Mouse (Mus musculus) heart, adult 2 months (tissue): ENCODE measurements at regions not wholly inside any gene's neighbourhood (a gene's known extent, or its start where the extent isn't known, plus 50 kb on each side); places are given as distances from the start of the nearest gene placed in this dataset.
"Not testable (repeated sequence)": the region's sequence is repeated elsewhere in the genome, so short reads cannot be mapped to it uniquely, and the experiment has no call there.

Experiments used
- DNase-seq, 2 experiments: peaks; one replicate each; pipeline ENCODE4 v3.0.0; 2021
- H3K27ac ChIP-seq: fragments of 200-600 bp; 2 replicates; pipeline ENCODE4 v1.8.1; 2022
- H3K27me3 ChIP-seq: fragments of 200-500 bp; 2 replicates; pipeline ENCODE4 v1.6.1; 2012; ENCODE audit warnings: mild to moderate bottlenecking, low read length, inconsistent platforms, mixed read lengths; ENCODE audit not compliant: control insufficient read depth, insufficient read depth
- H3K36me3 ChIP-seq: fragments of 200-500 bp; 2 replicates; pipeline ENCODE4 v1.6.1; 2012; ENCODE audit warnings: low read length, inconsistent platforms; ENCODE audit not compliant: control insufficient read depth, insufficient read depth
- H3K4me1 ChIP-seq: fragments of 200-500 bp; 2 replicates; pipeline ENCODE4 v1.6.1; 2011; ENCODE audit warnings: low read length; ENCODE audit not compliant: control insufficient read depth, insufficient read depth
- H3K4me3 ChIP-seq: fragments of 200-600 bp; 2 replicates; pipeline ENCODE4 v1.8.1; 2022
- H3K79me2 ChIP-seq: fragments of 200-500 bp; replicated peaks from 2 replicates; pipeline ENCODE4 v1.6.1; 2012; ENCODE audit warnings: mild to moderate bottlenecking, inconsistent platforms, low read length, moderate library complexity, mixed read lengths; ENCODE audit not compliant: control insufficient read depth, insufficient read depth
- H3K9ac ChIP-seq: fragments of 200-500 bp; 2 replicates; pipeline ENCODE4 v1.6.1; 2012; ENCODE audit warnings: low read depth, mild to moderate bottlenecking, control low read depth, inconsistent platforms, low read length, mixed read lengths
- CTCF ChIP-seq: fragments of 200-600 bp; IDR thresholded peaks from 2 replicates; pipeline ENCODE4 v1.8.1; 2022; ENCODE audit warnings: antibody characterized with exemption, mild to moderate bottlenecking, moderate library complexity
- EP300 ChIP-seq: fragments of 200-500 bp; IDR thresholded peaks from 2 replicates; pipeline ENCODE4 v1.6.1; 2011; ENCODE audit warnings: low read depth, low read length, control low read depth; ENCODE audit not compliant: insufficient read depth
- POLR2A ChIP-seq: fragments of 200-500 bp; IDR thresholded peaks from 2 replicates; pipeline ENCODE4 v1.6.1; 2011; ENCODE audit warnings: mild to moderate bottlenecking, low read depth, low read length, control low read depth; ENCODE audit not compliant: insufficient read depth
- WGBS: fragments of 180-500 bp; shearing (Covaris S2); methylation state at CpG from one replicate; pipeline ENCODE4 v1.1.7; 2018; 5-methylcytosine and 5-hydroxymethylcytosine counted together
- intact Hi-C: fragments of 180-260 bp; cut with DNase I; formaldehyde crosslinking; loops from one replicate; pipeline ENCODE4 v1.15.1; 2025

GRCm38 (mm10) chr5:100280215-100280614 is 120.6 kb upstream of the Tmem150c start:
- H3K9ac ChIP-seq = no peak overlapping the region
- H3K27ac ChIP-seq = no peak overlapping the region
- DNase-seq = no peak
- no peaks in the 10 kb centered on the region for H3K27me3 ChIP-seq
- 78% methylated on average over 4 of the region's 4 CpGs for WGBS
- intact Hi-C loops = no loop called here
- no peaks in the 10 kb centered on the region for H3K36me3 ChIP-seq
- H3K79me2 ChIP-seq = no peaks in the 10 kb centered on the region
- H3K4me3 ChIP-seq = no peak overlapping the region
- H3K4me1 ChIP-seq = no peaks in the 10 kb centered on the region
- TF ChIP-seq EP300 (no peak), CTCF (no peak), POLR2A (no peak)

- Histone ChIP-seq H3K27me3 (no peaks in the 10 kb centered on the region), H3K4me3 (no peak overlapping the region), H3K36me3 (no peaks in the 10 kb centered on the region), H3K4me1 (no peaks in the 10 kb centered on the region), H3K79me2 (no peaks in the 10 kb centered on the region), H3K9ac (no peak overlapping the region), H3K27ac (no peak overlapping the region)
- intact Hi-C loops = no loop called here
- DNase-seq = no peak
- WGBS = 86% methylated on average over 8 of the region's 8 CpGs
- TF ChIP-seq EP300 = no peak
- no peak for TF ChIP-seq CTCF
- TF ChIP-seq POLR2A = no peak
Observed at GRCm38 (mm10) chr5:100279474-100279873, 119.9 kb upstream of the Tmem150c start.

- TF ChIP-seq POLR2A (no peak), CTCF (no peak), EP300 (no peak)
- H3K27me3 ChIP-seq = no peaks in the 10 kb centered on the region
- no peaks in the 10 kb centered on the region for H3K79me2 ChIP-seq
- H3K27ac ChIP-seq = no peak overlapping the region
- no peak overlapping the region for H3K9ac ChIP-seq
- WGBS = 72% methylated on average over 4 of the region's 4 CpGs
- no peaks in the 10 kb centered on the region for H3K4me1 ChIP-seq
- H3K36me3 ChIP-seq = no peaks in the 10 kb centered on the region
- DNase-seq = no peak
- intact Hi-C loops = no loop called here
- H3K4me3 ChIP-seq = no peak overlapping the region
Observed at GRCm38 (mm10) chr5:100274674-100275073, 115.1 kb upstream of the Tmem150c start.

- WGBS = 70% methylated on average over 9 of the region's 9 CpGs
Observed at GRCm38 (mm10) chr5:100271975-100272374, 112.4 kb upstream of the Tmem150c start.

GRCm38 (mm10) chr5:100270841-100271686 is 111.5 kb upstream of the Tmem150c start:
- 70% methylated on average over 12 of the region's 12 CpGs for WGBS
- Histone ChIP-seq H3K36me3 (no peaks in the 10 kb centered on the region), H3K27ac (no peak overlapping the region), H3K79me2 (no peaks in the 10 kb centered on the region), H3K27me3 (no peaks in the 10 kb centered on the region), H3K4me1 (no peaks in the 10 kb centered on the region), H3K9ac (no peak overlapping the region), H3K4me3 (no peak overlapping the region)
- DNase-seq = no peak
- intact Hi-C loops = no loop called here
- TF ChIP-seq EP300 (no peak), CTCF (no peak), POLR2A (no peak)

More at GRCm38 (mm10) chr5:100271975-100272374, 112.4 kb upstream of the Tmem150c start:
- intact Hi-C loops, H3K4me3 ChIP-seq, H3K27me3 ChIP-seq, H3K79me2 ChIP-seq, H3K36me3 ChIP-seq, H3K27ac ChIP-seq, DNase-seq, H3K9ac ChIP-seq, H3K4me1 ChIP-seq: not testable (repeated sequence)

DNA sequence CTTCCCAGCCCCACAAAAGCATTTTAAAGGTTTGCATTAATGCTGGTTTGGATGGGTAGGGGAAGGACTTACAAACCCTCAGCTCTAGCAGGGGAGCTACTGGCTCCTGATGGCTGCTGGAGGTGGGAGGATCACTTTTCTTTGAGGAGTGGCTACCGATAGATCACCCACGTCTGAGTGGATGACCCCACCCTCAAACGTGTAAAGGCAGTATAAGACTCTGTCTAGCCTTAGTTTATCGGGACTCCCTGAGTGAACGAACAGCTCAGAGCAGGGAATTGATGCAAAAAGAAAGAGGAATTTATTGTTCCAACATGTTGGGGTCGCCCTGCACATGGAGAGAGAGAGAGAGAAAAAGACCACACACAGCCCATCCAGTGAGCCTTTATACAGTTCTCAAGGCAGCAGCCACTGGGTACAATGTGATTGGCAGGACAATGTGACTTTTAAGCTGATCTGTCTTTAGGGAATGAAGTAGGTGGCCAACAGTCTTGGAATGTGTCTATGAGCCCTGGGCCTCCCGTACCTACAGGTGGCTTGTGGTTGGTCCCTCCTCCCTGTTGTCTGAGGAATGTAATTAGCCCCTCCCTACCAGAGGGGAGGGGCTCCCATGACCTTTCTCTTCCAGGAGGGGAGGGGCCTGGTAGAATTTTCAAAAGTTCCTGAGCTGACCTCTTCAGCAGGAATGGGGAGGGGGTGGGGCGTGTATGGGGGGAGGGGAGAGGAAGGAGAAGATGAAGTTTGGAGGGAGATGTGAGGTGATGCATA is 108.7 kb upstream of the Tmem150c start:
- Histone ChIP-seq H3K27ac (no peak overlapping the region), H3K9ac (no peak overlapping the region), H3K27me3 (no peaks in the 10 kb centered on the region), H3K79me2 (no peaks in the 10 kb centered on the region), H3K4me1 (no peaks in the 10 kb centered on the region), H3K4me3 (no peak overlapping the region), H3K36me3 (no peaks in the 10 kb centered on the region)
- intact Hi-C loops = no loop called here
- no peak for TF ChIP-seq EP300
- no peak for TF ChIP-seq POLR2A
- no peak for DNase-seq
- WGBS = 78% methylated on average over 8 of the region's 8 CpGs
